Mouse (Mus musculus) adrenal gland, postnatal 4 days (tissue): ENCODE data around the gene Fbxw9. TPM values are rescaled to one million over a fixed set of nuclear protein-coding genes. Genes with fewer than 3 reads are reported as not detected.

ENCODE experiments used
- DNase-seq, 2 experiments: peaks; one replicate each; pipeline ENCODE4 v3.0.0; 2021 to 2022; ENCODE audit warnings: low spot score in 2 of 2, mixed read lengths in 2 of 2
- long read RNA-seq, 2 experiments: library from polyadenylated mRNA; stranded (forward); transcript quantifications; one replicate each; pipeline ENCODE4 v2.0.0; 2021
- total RNA-seq, 2 experiments: library from RNA; stranded (reverse); gene quantifications; 2 replicates each; pipeline ENCODE4 v1.2.3; 2021

Fbxw9 gene
- total RNA-seq: 10 to 100 TPM; 36.5 to 39.8 TPM
- long read RNA-seq, experiment 1, transcript Fbxw9-201 (10 exons, 1,907 nt): major isoform, 34 of 51 reads
- long read RNA-seq, experiment 1, transcript Fbxw9-203 (9 exons, 1,993 nt): minor isoform, 6 of 51 reads
- long read RNA-seq, experiment 1, partial matches to known transcripts: 6 of 51 reads
- long read RNA-seq, experiment 1, other reads (novel, unspliced or antisense): 5 of 51 reads
- long read RNA-seq, experiment 2, transcript Fbxw9-201 (10 exons, 1,907 nt): major isoform, 61 of 75 reads
- long read RNA-seq, experiment 2, transcript Fbxw9-203 (9 exons, 1,993 nt): minor isoform, 10 of 75 reads
- long read RNA-seq, experiment 2, partial matches to known transcripts: 0 of 75 reads
- long read RNA-seq, experiment 2, other reads (novel, unspliced or antisense): 4 of 75 reads

- DNase-seq: peak; percentile 63 to 77
Observed at GRCm38 (mm10) chr8:85059879-85060616, at the start of gene Fbxw9. TSS of gene Fbxw9 (plus strand) at chr8:85060055.

- no peak for DNase-seq
Observed at GRCm38 (mm10) chr8:85011242-85011641, 48.6 kb upstream of the Fbxw9 start.

GRCm38 (mm10) chr8:85013230-85013840, 46.5 kb upstream of the Fbxw9 start:
- DNase-seq: peak in 1 of 2 experiments; percentile 56

GRCm38 (mm10) chr8:85014431-85014830, 45.4 kb upstream of the Fbxw9 start, which contains the start of gene Best2:
TSS of gene Best2 (minus strand) at chr8:85014531.
- no peak for DNase-seq

- no peak for DNase-seq
Observed at GRCm38 (mm10) chr8:85016724-85017123, 43.1 kb upstream of the Fbxw9 start.

GRCm38 (mm10) chr8:85017209-85017608, 42.6 kb upstream of the Fbxw9 start:
- no peak for DNase-seq

- no peak for DNase-seq
Observed at GRCm38 (mm10) chr8:85021514-85022055, 38.3 kb upstream of the Fbxw9 start.

GRCm38 (mm10) chr8:85023846-85024245, 36.0 kb upstream of the Fbxw9 start:
- no peak for DNase-seq

GRCm38 (mm10) chr8:85025098-85025932, 34.5 kb upstream of the Fbxw9 start, which contains the start of gene Asna1:
TSS of gene Asna1 (minus strand) at chr8:85025281.
- peak; percentile 37 to 65 for DNase-seq

GRCm38 (mm10) chr8:85026670-85027515, 33.0 kb upstream of the Fbxw9 start, which contains the start of gene Trir:
TSS of gene Trir (plus strand) at chr8:85026823.
- DNase-seq: peak; percentile 83 to 94

GRCm38 (mm10) chr8:85027516-85027855, 32.4 kb upstream of the Fbxw9 start:
- DNase-seq: no peak

GRCm38 (mm10) chr8:85027922-85028321, 31.9 kb upstream of the Fbxw9 start:
- DNase-seq: no peak

- no peak for DNase-seq
Observed at GRCm38 (mm10) chr8:85029271-85029670, 30.6 kb upstream of the Fbxw9 start.

- DNase-seq: no peak
Observed at GRCm38 (mm10) chr8:85032622-85033311, 27.1 kb upstream of the Fbxw9 start.

- DNase-seq: no peak
Observed at GRCm38 (mm10) chr8:85033867-85034266, 26.0 kb upstream of the Fbxw9 start.

- peak in 1 of 2 experiments; percentile 60 for DNase-seq
Observed at GRCm38 (mm10) chr8:85034764-85035163, 25.1 kb upstream of the Fbxw9 start.

GRCm38 (mm10) chr8:85035165-85035727, 24.6 kb upstream of the Fbxw9 start:
- no peak for DNase-seq

GRCm38 (mm10) chr8:85035728-85036310, 24.0 kb upstream of the Fbxw9 start:
- DNase-seq: no peak
